Mouse (Mus musculus) intestine, postnatal 0 days (tissue): ENCODE measurements around the gene Maged1. TPM values are rescaled to one million over a fixed set of nuclear protein-coding genes. Genes with fewer than 3 reads are reported as not detected.

ENCODE experiments used
- ATAC-seq: fragments of 200-750 bp; cut with Nextera tagmentation; 2 replicates; pipeline ENCODE4 v1.8.0; 2017; ENCODE audit warnings: mild to moderate bottlenecking, moderate TSS enrichment, moderate library complexity
- H3K27ac ChIP-seq: fragments of 300-500 bp; sonication (generic); 2 replicates; pipeline ENCODE4 v1.5.1; 2014; ENCODE audit warnings: mild to moderate bottlenecking, low read depth, low read length, moderate library complexity
- H3K27me3 ChIP-seq: fragments of 300-500 bp; sonication (generic); replicated peaks from 2 replicates; pipeline ENCODE4 v1.6.1; 2014; ENCODE audit warnings: low read length, mixed read lengths; ENCODE audit not compliant: control insufficient read depth, insufficient read depth
- H3K36me3 ChIP-seq: fragments of 300-500 bp; sonication (generic); 2 replicates; pipeline ENCODE4 v1.6.1; 2014; ENCODE audit warnings: mild to moderate bottlenecking, moderate library complexity; ENCODE audit not compliant: control insufficient read depth, insufficient read depth
- H3K4me1 ChIP-seq: fragments of 300-500 bp; sonication (generic); replicated peaks from 2 replicates; pipeline ENCODE4 v1.6.1; 2014; ENCODE audit warnings: antibody characterized with exemption, low read length, mixed read lengths; ENCODE audit not compliant: control insufficient read depth, insufficient read depth
- H3K4me2 ChIP-seq: fragments of 300-500 bp; sonication (generic); replicated peaks from 2 replicates; pipeline ENCODE4 v1.6.1; 2014; ENCODE audit warnings: low read depth, mild to moderate bottlenecking, moderate library complexity
- H3K4me3 ChIP-seq: fragments of 300-500 bp; sonication (generic); 2 replicates; pipeline ENCODE4 v1.5.1; 2014; ENCODE audit warnings: low read depth, low read length
- H3K9ac ChIP-seq: fragments of 300-500 bp; sonication (generic); 2 replicates; pipeline ENCODE4 v1.6.1; 2014; ENCODE audit warnings: mild to moderate bottlenecking, low read depth, low read length
- H3K9me3 ChIP-seq: fragments of 300-500 bp; sonication (generic); 2 replicates; pipeline ENCODE4 v1.6.1; 2016; ENCODE audit warnings: mixed run types; ENCODE audit not compliant: control insufficient read depth
- CTCF ChIP-seq: sonication (generic); IDR thresholded peaks from 2 replicates; pipeline ENCODE4 v1.5.1; 2016; ENCODE audit warnings: low read depth, mild to moderate bottlenecking, control low read depth, antibody characterized with exemption, moderate library complexity
- WGBS: fragments of 180-500 bp; shearing (Covaris S2); extraction: QIAGEN DNeasy Blood & Tissue Kit; methylation state at CpG from one replicate; pipeline ENCODE4 v1.1.7; 2014; 5-methylcytosine and 5-hydroxymethylcytosine counted together
- polyA plus RNA-seq: library from polyadenylated mRNA; unstranded; fragments of >200 nt; fragmentation: Nextera tagmentation; extraction: Ambion mirVana; gene quantifications from 2 replicates; pipeline ENCODE4 v1.2.1, GENCODE M21; 2015

The Maged1 gene
- polyA plus RNA-seq = 121 TPM in 2 replicates

- ATAC-seq = peak; percentile 89
- no peak for TF ChIP-seq CTCF
- Histone ChIP-seq H3K4me3 (peak within 1 kb of the TSS; percentile 62), H3K4me1 (no peaks in the 10 kb centered on the region), H3K4me2 (peak within 1 kb of the TSS; percentile 63), H3K9me3 (no peaks in the 10 kb centered on the region), H3K27ac (peak within 1 kb of the TSS; percentile 60), H3K27me3 (no peaks in the 10 kb centered on the region), H3K36me3 (0 out of 2 replicates have a peak, but pooled peaks cover 5% of the 10 kb centered on the region), H3K9ac (peak within 1 kb of the TSS; percentile 57)
- WGBS = 25% methylated on average over 30 of the region's 32 CpGs
Measured at GRCm38 (mm10) chrX:94541918-94542355, at the start of gene Maged1. Gene Maged1 (minus strand): TSS chrX:94542143.

- 85% methylated on average over 1 of the region's 1 CpGs for WGBS
- H3K27ac ChIP-seq = no peak overlapping the region
- H3K27me3 ChIP-seq = no peaks in the 10 kb centered on the region; the same call in 1 of the 2 replicates
- H3K4me2 ChIP-seq = no peak overlapping the region
- no peak overlapping the region for H3K4me3 ChIP-seq
- ATAC-seq = no peak
- no peaks in the 10 kb centered on the region for H3K9me3 ChIP-seq
- no peaks in the 10 kb centered on the region for H3K4me1 ChIP-seq
- TF ChIP-seq CTCF = no peak
- no peaks in the 10 kb centered on the region for H3K36me3 ChIP-seq
- H3K9ac ChIP-seq = no peak overlapping the region
Measured at GRCm38 (mm10) chrX:94580251-94580650, 38.3 kb upstream of the Maged1 start.

GRCm38 (mm10) chrX:94564694-94565093 is 22.8 kb upstream of the Maged1 start:
- Histone ChIP-seq H3K4me3 (no peak overlapping the region), H3K4me2 (no peak overlapping the region), H3K27ac (no peak overlapping the region), H3K9me3 (0 out of 2 replicates have a peak, but pooled peaks cover 5% of the 10 kb centered on the region), H3K36me3 (no peaks in the 10 kb centered on the region), H3K27me3 (no peaks in the 10 kb centered on the region), H3K9ac (no peak overlapping the region), H3K4me1 (no peaks in the 10 kb centered on the region)
- no peak for ATAC-seq
- WGBS = 72% methylated on average over 2 of the region's 2 CpGs
- TF ChIP-seq CTCF = 0 out of 2 replicates have a peak, but pooled peaks have one; percentile 3

GRCm38 (mm10) chrX:94562392-94562791 is 20.4 kb upstream of the Maged1 start:
- Histone ChIP-seq H3K4me3 (no peak overlapping the region), H3K4me2 (no peak overlapping the region), H3K9ac (no peak overlapping the region), H3K4me1 (no peaks in the 10 kb centered on the region), H3K27ac (no peak overlapping the region), H3K9me3 (0 out of 2 replicates have a peak, but pooled peaks cover 5% of the 10 kb centered on the region), H3K36me3 (no peaks in the 10 kb centered on the region), H3K27me3 (no peaks in the 10 kb centered on the region)
- 31% methylated on average over 5 of the region's 5 CpGs for WGBS
- TF ChIP-seq CTCF = no peak
- no peak for ATAC-seq

GRCm38 (mm10) chrX:94548227-94548626 is 6.3 kb upstream of the Maged1 start:
- Histone ChIP-seq H3K9me3 (no peaks in the 10 kb centered on the region), H3K9ac (no peak overlapping the region), H3K36me3 (no peaks in the 10 kb centered on the region), H3K4me2 (no peak overlapping the region), H3K4me1 (no peaks in the 10 kb centered on the region), H3K4me3 (no peak overlapping the region), H3K27ac (no peak overlapping the region), H3K27me3 (no peaks in the 10 kb centered on the region)
- ATAC-seq = no peak
- peak; percentile 48 for TF ChIP-seq CTCF
- 60% methylated on average over 3 of the region's 3 CpGs for WGBS

GRCm38 (mm10) chrX:94545941-94546340 is 4.0 kb upstream of the Maged1 start:
- H3K27ac ChIP-seq = no peak overlapping the region
- H3K9ac ChIP-seq = no peak overlapping the region
- no peak overlapping the region for H3K4me2 ChIP-seq
- no peak for ATAC-seq
- H3K27me3 ChIP-seq = no peaks in the 10 kb centered on the region
- H3K4me3 ChIP-seq = no peak overlapping the region
- H3K36me3 ChIP-seq = no peaks in the 10 kb centered on the region
- no peaks in the 10 kb centered on the region for H3K4me1 ChIP-seq
- no peak for TF ChIP-seq CTCF
- no peaks in the 10 kb centered on the region for H3K9me3 ChIP-seq
- 93% methylated on average over 3 of the region's 3 CpGs for WGBS

GRCm38 (mm10) chrX:94544923-94545322 is 3.0 kb upstream of the Maged1 start:
- 20% methylated on average over 1 of the region's 1 CpGs for WGBS
- Histone ChIP-seq H3K27ac (no peak overlapping the region), H3K27me3 (no peaks in the 10 kb centered on the region), H3K4me1 (no peaks in the 10 kb centered on the region), H3K4me3 (no peak overlapping the region), H3K9me3 (no peaks in the 10 kb centered on the region), H3K36me3 (no peaks in the 10 kb centered on the region), H3K9ac (no peak overlapping the region), H3K4me2 (no peak overlapping the region)
- no peak for ATAC-seq
- peak; percentile 65 for TF ChIP-seq CTCF
